Mouse (Mus musculus): Measurements from ENCODE around the gene Acsl1.

The Acsl1 gene

DNA sequence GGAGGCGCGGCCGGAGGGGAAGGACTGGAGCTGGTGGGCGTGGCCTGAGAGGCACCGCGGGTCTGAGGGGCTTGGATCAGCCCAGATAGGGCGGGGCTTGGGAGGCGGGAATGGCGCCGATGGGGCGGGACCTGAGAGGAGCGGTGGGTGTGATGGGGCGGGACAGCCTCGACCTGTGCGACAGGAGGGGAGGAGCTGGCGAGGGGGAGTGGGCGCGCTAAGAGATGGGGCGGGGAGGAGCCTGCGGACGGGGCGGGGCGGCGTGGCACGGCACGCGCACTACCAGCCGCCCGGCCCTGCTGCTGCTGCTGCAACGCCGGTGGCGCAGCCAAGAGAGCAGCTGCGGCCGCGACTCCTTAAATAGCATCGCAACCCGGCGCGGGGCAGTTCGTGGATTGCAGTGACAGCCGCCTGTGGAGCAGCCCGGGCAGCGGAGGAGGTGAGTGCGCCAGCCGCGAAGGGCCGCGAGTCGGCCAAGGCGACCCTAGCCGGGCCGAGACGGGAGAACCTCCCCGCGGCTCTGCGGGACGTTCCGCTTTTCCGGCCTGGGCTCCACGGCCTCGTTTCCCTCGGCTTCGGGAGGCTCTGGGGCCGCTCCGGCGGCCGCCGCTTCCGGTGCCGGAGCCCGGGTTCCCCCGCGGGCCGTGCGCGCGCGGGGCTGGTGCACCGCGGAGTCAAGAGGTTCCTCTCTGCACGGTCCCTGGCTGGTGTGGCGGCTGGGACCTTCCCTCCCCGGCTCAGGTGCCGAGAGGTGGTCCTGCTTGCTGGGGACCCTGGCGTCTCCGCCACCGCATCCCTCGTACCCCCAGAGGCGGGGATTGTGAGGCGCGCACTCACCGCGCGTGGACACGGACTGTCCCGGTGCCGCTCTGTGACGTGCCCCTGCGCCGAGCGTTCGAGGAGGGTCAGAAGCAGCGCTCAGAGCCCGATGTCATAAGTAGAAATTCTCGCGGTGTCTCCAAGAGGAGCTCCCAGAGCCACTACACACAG lies at the start of gene Acsl1:
Gene Acsl1, plus strand, starts transcription at position 246 of the 990 bp plus-strand sequence.
- peak; percentile 99 for DNase-seq

DNA sequence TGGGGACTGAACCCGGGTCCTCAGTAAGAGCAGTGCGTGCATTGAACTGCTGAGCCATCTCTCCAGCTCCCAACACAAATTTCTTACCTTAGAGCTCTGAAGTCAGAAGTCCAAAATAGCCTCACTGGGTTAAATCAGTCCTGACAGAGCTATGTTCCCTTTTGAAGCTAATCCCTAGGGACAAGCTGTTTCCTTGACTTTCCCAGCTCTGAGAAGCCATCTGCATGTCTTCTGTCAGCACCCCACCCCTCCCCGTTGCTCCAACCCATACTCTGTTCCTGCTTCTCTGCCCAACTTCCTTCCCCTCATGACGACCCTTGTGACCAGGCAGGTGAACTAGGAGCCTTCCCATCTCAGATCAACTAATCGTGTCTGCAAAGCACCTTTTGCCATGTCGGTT lies 49.3 kb upstream of the Acsl1 start:
- no peak for DNase-seq

GRCm38 (mm10) chr8:46427940-46428339 lies 42.9 kb upstream of the Acsl1 start:
- no peak for DNase-seq

DNA sequence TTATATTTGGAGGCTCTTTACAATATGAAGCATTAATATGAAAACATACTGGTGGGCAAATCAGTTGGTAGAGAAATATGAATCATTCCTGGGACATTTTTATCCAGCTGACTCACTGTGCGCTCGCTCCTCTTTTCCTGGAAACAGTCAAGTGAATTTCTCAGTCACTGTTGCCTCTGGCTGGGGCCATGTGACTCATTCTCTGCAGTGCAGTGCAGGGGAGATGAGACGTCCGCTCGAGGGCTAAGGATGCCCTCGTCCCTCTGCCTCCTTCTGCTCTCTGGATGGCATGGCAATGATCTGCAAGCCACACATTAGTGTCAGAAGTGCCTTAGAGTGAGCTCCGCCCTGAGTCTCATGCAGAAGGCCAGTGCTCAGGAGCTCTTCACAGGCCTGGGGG lies 41.0 kb upstream of the Acsl1 start:
- no peak for DNase-seq

DNA sequence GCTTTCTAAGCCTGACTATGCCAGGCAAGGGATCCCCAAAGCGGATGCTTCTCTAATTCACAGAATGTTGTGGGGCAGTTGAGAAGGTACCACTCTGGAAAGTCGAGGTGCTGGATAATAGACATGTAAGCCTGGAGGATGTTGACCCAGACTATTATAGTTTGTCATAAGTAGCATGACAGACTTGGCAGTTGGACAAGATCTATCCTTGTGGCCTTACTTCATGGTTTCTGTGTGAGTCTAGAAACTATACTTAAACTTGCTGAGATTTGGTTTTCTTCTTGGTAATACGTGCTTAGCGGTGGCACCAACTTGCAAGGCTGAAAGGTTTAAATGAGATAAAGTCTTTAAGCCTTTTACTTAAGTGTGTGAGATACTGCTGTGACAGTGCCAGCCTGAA lies 38.9 kb upstream of the Acsl1 start:
- no peak for DNase-seq

- DNase-seq = no peak
These were observed 38.3 kb upstream of the Acsl1 start for GRCm38 (mm10) chr8:46432581-46432980.

- DNase-seq = no peak
These were observed 37.2 kb upstream of the Acsl1 start for GRCm38 (mm10) chr8:46433656-46434055.

GRCm38 (mm10) chr8:46438491-46438890 lies 32.3 kb upstream of the Acsl1 start:
- DNase-seq = no peak

DNA sequence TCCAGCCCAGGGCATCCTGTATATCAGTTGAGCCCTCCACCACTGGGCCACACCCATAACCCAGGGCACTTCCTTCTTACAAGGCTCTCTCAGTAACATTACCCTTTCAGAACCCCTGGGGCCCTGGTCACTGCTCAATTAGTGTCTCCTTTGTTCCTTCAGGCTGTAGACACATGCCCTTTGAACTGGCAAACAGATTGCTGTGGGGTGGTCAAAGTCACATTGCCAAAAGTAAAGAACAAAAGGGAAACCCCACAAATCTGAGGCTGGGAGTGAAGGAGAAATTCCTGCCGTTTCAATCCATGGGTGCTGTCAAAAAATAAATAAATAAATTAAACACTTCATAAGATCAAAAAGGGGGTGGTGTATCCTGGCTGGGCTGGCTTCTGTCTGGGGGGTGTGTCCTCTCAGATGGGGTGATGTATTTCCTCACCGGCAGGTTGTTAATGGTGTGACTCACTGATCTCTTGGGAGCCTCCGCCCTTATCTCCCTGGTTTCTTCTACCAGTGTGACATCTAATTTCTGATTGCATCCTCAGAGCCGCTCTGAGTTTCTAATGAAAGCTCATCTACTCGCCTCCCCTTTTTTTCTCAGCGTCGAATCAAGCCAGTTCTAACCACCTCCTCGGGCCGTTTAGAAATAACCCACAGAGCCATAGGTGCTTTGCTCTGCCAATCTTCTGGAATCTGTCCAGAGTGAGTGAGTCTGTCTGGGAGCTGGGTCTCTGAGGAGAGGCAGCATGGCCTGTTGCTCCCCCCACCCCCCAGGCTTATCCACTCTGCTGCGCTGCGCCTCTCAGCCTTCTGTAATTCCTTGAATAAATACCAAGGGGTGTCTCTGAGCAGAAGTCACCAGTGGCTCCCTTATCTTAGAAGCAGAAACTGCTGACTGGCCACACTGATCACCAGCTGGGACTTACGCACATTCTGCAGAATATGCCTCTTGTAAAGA lies 24.6 kb upstream of the Acsl1 start:
- no peak for DNase-seq

GRCm38 (mm10) chr8:46447334-46447733 lies 23.5 kb upstream of the Acsl1 start:
- no peak for DNase-seq

- DNase-seq = no peak
These were observed 22.2 kb upstream of the Acsl1 start for GRCm38 (mm10) chr8:46448606-46449005.

- no peak for DNase-seq
These were observed 21.8 kb upstream of the Acsl1 start for GRCm38 (mm10) chr8:46449063-46449462.

DNA sequence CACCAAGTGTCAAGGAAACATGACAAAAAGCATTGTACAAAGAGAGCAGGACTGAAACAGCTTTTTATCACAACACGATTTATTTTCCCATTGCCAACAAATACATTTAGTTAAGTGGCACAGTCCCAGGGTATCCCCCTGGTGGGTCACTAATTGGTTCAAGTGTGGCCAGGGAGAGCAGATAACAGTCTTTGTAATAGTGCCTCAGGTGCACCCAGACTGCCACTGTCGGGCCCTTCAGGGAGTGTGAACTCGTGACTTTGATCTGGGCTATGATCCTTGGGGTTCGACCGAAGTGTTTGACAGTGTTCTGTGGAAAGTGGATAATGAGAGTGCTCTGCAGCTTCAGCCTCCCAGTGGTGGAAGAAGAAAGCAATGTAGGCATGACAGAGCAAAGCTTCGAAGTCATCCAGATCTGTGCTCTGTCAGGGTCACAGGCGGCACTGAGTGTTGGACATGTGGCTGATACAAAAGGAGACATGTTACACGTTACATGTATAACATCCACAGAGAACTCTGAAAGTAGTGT lies 21.1 kb upstream of the Acsl1 start:
- DNase-seq = no peak

DNA sequence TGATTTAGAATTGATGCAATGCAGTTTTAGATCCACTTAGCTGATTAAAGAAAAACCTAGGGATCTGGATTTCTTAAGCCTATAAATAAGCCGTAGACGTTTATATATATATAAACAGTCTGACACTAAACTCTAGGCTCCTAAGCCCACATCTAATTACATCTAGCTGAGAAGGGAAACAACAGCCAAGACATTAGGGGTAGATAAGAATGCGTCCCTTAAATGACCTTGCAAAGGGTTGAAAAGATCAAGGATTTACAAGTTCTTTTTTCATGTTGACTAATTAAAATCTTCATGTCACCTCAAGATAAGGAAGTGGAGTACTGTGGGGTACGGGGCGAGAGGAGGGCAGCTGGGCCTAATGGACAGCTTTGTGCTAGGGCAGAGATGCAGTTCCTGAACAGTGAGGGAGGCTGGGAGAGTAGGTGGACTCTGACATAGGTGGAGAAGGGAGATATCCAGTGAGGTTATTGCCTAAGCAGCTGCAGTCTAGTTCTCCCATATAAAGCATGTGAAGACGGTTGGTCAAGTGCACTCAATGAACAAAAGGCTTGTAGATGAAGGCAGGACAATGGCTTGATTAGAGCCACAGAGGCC lies 12.5 kb upstream of the Acsl1 start:
- no peak for DNase-seq

DNA sequence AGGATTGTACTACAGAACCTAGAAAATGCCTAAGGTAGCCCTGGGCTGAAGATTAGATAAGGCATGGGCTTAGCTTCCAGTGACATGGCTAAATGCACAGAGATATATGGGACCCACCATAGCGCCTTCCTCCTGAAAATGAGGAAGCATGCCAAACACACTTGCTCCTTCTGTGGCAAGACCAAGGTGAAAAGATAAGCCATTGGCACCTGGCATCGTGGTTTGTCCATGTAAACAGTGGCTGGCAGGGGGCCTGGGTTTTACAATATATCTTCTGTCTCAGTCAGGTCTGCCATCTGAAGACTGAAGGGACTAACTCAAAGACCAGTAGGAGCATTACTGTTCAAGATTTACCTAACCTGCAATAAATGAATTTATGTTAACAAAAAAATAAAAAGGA lies 2.4 kb upstream of the Acsl1 start:
- DNase-seq = no peak

DNA sequence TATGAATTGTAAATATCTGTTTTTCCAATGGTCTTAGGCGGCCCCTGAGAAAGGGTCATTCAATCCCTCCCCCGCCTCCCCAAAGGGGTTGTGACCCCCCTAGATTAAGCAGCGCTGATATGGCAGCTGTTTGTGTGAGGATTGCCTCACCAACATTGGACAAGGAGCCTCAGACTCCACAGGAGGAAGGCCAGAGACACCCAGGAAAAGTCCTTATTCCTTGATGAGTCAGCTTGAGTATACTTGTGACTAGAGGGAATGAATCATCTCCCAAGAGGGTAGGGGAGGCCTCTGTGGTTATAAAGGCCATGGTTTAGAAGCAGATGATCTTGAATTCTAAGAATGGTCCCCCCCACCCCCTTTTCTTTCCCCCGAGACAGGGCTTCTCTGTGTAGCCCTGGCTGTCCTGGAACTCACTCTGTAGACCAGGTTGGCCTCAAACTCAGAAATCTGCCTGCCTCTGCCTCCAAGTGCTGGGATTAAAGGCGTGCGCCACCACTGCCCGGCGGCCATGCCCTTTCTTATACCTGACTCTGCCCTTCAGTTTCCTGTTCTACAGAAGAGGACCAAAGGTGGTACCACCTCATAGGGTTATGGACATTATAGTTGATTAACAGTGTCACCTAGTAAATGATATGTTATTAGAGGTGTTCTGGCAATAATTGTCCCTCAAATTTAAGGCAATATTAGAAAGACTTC lies 1.6 kb upstream of the Acsl1 start:
- no peak for DNase-seq

- DNase-seq = no peak
These were observed 596 bp upstream of the Acsl1 start for GRCm38 (mm10) chr8:46470091-46470791.

DNA sequence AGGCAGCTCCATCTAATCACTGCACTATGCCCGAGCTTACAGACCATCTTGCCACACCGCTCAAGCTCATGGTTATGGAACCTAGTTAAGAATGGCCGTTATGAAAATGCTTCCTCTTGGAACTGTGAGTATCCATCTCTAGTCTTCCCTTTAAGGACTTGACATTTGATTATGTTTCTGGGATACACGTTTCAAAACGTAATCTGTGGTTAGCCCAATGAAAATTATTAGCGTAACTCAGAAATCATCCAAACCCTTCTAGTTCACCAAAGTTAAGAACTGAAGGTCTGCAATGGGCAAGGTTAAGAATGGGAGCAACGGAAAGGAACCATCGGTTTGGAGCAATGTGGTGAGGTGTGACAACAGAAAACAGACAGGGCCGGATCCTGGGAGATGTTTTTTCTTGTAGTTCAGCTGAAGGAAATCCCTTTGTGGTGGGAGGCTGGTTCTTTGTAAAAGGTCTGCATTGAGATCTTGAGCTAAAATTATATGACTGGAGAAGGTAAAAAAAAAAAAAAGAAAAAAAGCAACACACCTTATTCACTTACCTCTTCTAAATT lies 1.2 kb downstream of the Acsl1 start:
- no peak for DNase-seq

DNA sequence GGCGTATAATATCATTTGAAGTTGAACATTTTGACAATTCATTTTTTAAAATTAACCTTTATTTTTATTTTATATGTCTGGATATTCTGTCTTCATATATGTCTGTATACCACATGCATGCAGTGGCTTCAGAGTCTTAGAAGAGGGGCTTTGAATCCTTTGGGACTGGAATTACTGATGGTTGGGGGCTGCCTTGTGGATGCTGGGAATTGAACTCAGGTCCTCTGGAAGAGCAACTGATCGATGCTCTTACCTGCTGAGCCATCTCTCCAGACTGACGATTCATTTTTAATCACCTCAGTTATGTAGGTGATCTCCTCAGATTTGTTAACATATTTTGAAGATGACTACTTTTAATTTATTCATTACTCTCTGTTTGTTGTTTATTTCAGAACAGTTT lies 3.3 kb downstream of the Acsl1 start:
- no peak for DNase-seq

DNA sequence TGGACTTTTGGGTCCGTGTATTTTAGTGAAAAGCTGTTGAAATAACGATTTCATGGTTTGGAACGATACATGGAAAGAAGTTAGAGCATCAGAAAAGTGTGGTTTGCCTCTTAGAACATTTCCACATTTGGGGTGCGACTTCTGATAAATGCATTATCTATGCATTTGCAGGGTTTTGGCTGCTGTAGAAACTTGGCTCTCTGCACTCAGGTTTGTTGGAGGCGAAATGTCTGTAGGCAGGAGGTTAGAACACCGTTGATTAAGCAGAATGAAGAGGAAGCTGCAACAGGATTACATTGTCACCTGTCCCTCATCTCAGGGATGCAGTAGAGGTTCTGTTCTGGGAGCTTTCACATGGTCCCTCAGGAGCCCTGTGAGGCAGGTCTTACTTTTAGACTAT lies 3.8 kb downstream of the Acsl1 start:
- DNase-seq = peak; percentile 3

- DNase-seq = peak; percentile 5
These were observed 4.6 kb downstream of the Acsl1 start for GRCm38 (mm10) chr8:46475404-46475803.
